Mouse (Mus musculus): ENCODE data around the gene Rtn3. TPM values are rescaled to one million over a fixed set of nuclear protein-coding genes. Genes with fewer than 3 reads are reported as not detected.

Gene Rtn3
- polyA plus RNA-seq, 1 experiment from 2014 or later, result 127 TPM

- peaks cover 4% of the 10 kb centered on the region for H3K4me1 ChIP-seq (replicated peaks)
- no peak for ATAC-seq (replicated peaks; ENCODE audit: insufficient number of reproducible peaks, insufficient read depth, low FRiP score, low read depth)
- H3K4me2 ChIP-seq, result no peak overlapping the region
- no peak overlapping the region for H3K9ac ChIP-seq
- H3K27ac ChIP-seq, result no peak overlapping the region
- H3K27me3 ChIP-seq, result no peaks in the 10 kb centered on the region
- peaks cover 16% of the 10 kb centered on the region; the same call in 1 of the 2 replicates for H3K36me3 ChIP-seq
- H3K4me3 ChIP-seq, result no peak overlapping the region
- H3K9me3 ChIP-seq (replicated peaks), result no peaks in the 10 kb centered on the region
These were observed 44.8 kb downstream of the Rtn3 start for GRCm38 (mm10) chr19:7438295-7438694.

DNA sequence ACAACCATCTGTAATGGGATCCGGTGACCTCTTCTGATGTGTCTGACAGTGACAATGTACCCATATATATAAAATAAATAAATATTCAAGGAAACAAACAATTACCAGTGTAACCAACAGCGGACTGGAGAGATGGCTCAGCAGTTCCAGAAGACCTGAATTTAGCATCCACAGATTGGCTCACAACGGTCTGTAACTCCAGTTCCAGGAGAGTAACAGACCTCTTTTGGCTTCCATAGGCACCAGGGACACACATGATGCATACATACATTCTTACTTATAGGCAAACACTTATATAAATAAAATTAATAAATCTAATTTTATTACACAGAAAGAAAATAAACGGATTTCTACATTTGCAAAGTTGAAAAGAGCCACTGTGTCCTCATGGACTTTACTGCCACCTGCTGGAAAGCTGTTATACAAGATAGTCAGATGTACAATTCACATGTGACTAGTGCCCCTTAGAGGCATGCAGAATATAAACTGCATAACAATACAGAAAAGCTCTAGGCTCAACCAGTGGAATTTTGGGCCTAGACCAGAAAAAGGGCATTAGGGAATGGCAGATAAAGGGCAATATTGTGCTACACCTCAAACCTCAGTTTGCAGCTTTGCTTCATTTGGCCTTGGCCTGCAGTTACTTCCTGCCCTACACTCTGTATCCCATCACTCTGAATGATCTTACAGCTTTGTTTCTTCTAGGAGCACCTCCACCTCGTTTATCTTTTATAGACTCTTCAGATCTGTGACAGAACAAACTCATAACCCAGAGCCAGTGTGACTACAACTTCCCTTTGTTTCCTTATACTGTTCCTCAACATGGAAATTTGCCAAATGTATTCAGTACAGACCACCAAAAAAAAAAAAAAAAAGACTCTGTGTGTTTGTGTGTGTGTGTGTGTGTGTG, 46.8 kb downstream of the Rtn3 start:
- H3K4me2 ChIP-seq, result no peak overlapping the region
- H3K27me3 ChIP-seq, result no peaks in the 10 kb centered on the region
- ATAC-seq (replicated peaks; ENCODE audit: insufficient number of reproducible peaks, insufficient read depth, low FRiP score, low read depth), result 0 out of 2 replicates have a peak, but pooled peaks have one; percentile 43
- WGBS, result 72% methylated on average over 5 of the region's 5 CpGs
- no peak overlapping the region for H3K27ac ChIP-seq
- H3K36me3 ChIP-seq, result peaks cover 35% of the 10 kb centered on the region
- peaks cover 4% of the 10 kb centered on the region for H3K4me1 ChIP-seq (replicated peaks)
- H3K9me3 ChIP-seq (replicated peaks), result no peaks in the 10 kb centered on the region
- H3K9ac ChIP-seq, result no peak overlapping the region
- no peak overlapping the region for H3K4me3 ChIP-seq

GRCm38 (mm10) chr19:7434887-7435286, 48.2 kb downstream of the Rtn3 start:
- peaks cover 47% of the 10 kb centered on the region for H3K36me3 ChIP-seq

GRCm38 (mm10) chr19:7425398-7425775, 57.7 kb downstream of the Rtn3 start:
- Histone ChIP-seq H3K4me2 (no peak overlapping the region), H3K4me1 (replicated peaks) (peaks cover 50% of the 10 kb centered on the region), H3K36me3 (peaks cover 60% of the 10 kb centered on the region), H3K9ac (no peak overlapping the region), H3K27ac (no peak overlapping the region), H3K4me3 (no peak overlapping the region), H3K9me3 (replicated peaks) (no peaks in the 10 kb centered on the region), H3K27me3 (no peaks in the 10 kb centered on the region)
- 46% methylated on average over 3 of the region's 3 CpGs for WGBS
- ATAC-seq (replicated peaks; ENCODE audit: insufficient number of reproducible peaks, insufficient read depth, low FRiP score, low read depth), result no peak

More at GRCm38 (mm10) chr19:7434887-7435286, 48.2 kb downstream of the Rtn3 start:
- Histone ChIP-seq H3K9ac (no peak overlapping the region), H3K27me3 (no peaks in the 10 kb centered on the region), H3K4me2 (no peak overlapping the region), H3K9me3 (replicated peaks) (no peaks in the 10 kb centered on the region), H3K27ac (no peak overlapping the region), H3K4me1 (replicated peaks) (peaks cover 4% of the 10 kb centered on the region; the same call in 1 of the 2 replicates), H3K4me3 (no peak overlapping the region)
- 69% methylated on average over 2 of the region's 2 CpGs for WGBS
- no peak for ATAC-seq (replicated peaks; ENCODE audit: insufficient number of reproducible peaks, insufficient read depth, low FRiP score, low read depth)

DNA sequence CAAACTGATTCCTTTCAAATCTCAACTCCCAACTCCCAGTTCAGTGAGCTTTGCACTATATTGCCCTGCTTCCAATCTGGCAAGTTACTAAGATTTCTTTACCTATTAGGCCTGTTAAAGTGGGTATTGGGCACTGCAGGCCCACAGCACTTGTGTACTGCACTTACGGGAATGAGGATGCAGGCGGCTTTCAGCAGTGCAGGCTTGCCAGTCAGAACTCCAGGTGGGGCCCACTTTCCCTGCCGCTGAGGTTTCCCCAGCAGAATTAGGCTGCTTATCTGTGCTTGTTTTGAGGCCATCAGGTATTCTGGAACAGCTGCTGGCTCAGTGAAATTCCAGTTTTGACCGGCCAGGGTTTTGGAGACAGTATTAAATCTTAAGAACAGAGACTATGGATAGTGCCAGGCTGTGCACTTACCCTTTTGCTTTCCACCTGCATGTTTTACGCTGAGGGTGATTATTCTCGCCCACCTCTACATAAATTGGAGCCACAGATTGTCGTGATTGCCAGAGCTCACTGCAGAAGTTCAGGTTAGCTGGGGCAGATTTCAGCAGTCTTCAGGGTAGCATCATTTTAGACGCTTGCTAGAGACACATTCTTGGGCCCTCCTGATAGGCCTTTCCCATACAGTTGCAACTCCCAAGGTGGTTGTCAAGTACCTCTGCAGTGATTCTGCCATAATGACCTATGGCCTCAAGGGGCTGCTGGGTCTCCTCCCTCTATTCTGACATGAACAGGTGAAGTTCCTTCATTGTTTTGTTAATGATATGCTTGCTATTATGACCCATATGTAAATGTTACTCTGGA, 58.3 kb downstream of the Rtn3 start:
- Histone ChIP-seq H3K4me2 (no peak overlapping the region), H3K4me3 (no peak overlapping the region), H3K9ac (0 out of 2 replicates have a peak overlapping the region, but pooled peaks have one; percentile 5), H3K36me3 (peaks cover 57% of the 10 kb centered on the region), H3K4me1 (replicated peaks) (peaks cover 56% of the 10 kb centered on the region), H3K27me3 (no peaks in the 10 kb centered on the region), H3K27ac (peak overlapping the region; percentile 11; the same call in 1 of the 2 replicates), H3K9me3 (replicated peaks) (no peaks in the 10 kb centered on the region)
- ATAC-seq (replicated peaks; ENCODE audit: insufficient number of reproducible peaks, insufficient read depth, low FRiP score, low read depth), result no peak
- 59% methylated on average over 8 of the region's 8 CpGs for WGBS

DNA sequence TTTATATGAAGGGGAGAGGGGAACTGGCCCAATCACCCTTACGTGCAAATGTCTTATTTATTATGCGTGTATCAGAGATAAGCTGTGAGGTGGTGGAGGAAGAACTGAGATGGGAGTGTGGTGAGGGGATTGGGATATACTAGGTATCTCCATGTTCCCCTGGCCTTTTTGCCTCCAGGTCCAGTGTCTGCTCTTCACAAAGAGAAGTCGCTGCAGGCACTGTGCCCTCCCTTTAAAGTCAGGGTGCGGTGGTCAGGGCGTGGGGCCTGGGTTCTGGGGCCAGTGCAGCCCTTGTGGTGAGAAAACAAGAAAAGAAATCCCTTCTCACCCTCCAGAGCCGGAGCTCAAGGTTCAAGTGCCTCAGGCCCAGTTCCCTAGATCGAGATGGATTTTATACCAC, 59.0 kb downstream of the Rtn3 start:
- Histone ChIP-seq H3K4me2 (peak overlapping the region; percentile 56; the same call in 1 of the 2 replicates), H3K9me3 (replicated peaks) (no peaks in the 10 kb centered on the region), H3K36me3 (peaks cover 51% of the 10 kb centered on the region), H3K27ac (peak overlapping the region; percentile 70), H3K9ac (no peak overlapping the region), H3K27me3 (no peaks in the 10 kb centered on the region), H3K4me3 (peak overlapping the region; percentile 28; the same call in 1 of the 2 replicates), H3K4me1 (replicated peaks) (peaks cover 63% of the 10 kb centered on the region)
- ATAC-seq (replicated peaks; ENCODE audit: insufficient number of reproducible peaks, insufficient read depth, low FRiP score, low read depth), result no peak
- 69% methylated on average over 7 of the region's 7 CpGs for WGBS

- H3K27ac ChIP-seq, result peak overlapping the region; percentile 70
- ATAC-seq (replicated peaks; ENCODE audit: insufficient number of reproducible peaks, insufficient read depth, low FRiP score, low read depth), result no peak
- H3K4me2 ChIP-seq, result peak overlapping the region; percentile 56
- peaks cover 68% of the 10 kb centered on the region for H3K4me1 ChIP-seq (replicated peaks)
- peak overlapping the region; percentile 28 for H3K4me3 ChIP-seq
- 0 out of 2 replicates have a peak overlapping the region, but pooled peaks have one; percentile 10 for H3K9ac ChIP-seq
- no peaks in the 10 kb centered on the region for H3K27me3 ChIP-seq
- 26% methylated on average over 16 of the region's 16 CpGs for WGBS
- H3K9me3 ChIP-seq (replicated peaks), result no peaks in the 10 kb centered on the region
- peaks cover 47% of the 10 kb centered on the region for H3K36me3 ChIP-seq
These were observed 59.4 kb downstream of the Rtn3 start for GRCm38 (mm10) chr19:7423656-7424030.

- 10% methylated on average over 51 of the region's 51 CpGs for WGBS
- peak overlapping the region; percentile 70 for H3K27ac ChIP-seq
- 0 out of 2 replicates have a peak overlapping the region, but pooled peaks have one; percentile 20 for H3K9ac ChIP-seq
- peak overlapping the region; percentile 56 for H3K4me2 ChIP-seq
- H3K27me3 ChIP-seq, result no peaks in the 10 kb centered on the region
- peak overlapping the region; percentile 28 for H3K4me3 ChIP-seq
- H3K9me3 ChIP-seq (replicated peaks), result no peaks in the 10 kb centered on the region
- H3K4me1 ChIP-seq (replicated peaks), result peaks cover 68% of the 10 kb centered on the region
- ATAC-seq (replicated peaks; ENCODE audit: insufficient number of reproducible peaks, insufficient read depth, low FRiP score, low read depth), result peak; percentile 88
- H3K36me3 ChIP-seq, result peaks cover 42% of the 10 kb centered on the region
These were observed 59.9 kb downstream of the Rtn3 start for GRCm38 (mm10) chr19:7423028-7423655.

DNA sequence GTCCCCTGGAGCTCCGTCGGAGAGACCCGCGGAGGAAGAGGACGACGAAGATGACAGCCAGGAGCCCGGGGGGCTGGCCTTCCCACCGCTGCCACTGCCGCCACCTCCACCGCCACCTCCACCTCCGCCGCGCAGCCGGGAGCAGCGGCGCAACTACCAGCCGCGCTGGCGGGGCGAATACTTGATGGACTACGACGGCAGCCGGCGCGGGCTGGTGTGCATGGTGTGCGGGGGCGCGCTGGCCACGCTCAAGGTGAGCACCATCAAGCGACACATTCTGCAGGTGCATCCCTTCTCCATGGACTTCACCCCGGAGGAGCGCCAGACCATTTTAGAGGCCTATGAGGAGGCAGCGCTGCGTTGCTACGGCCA, 60.4 kb downstream of the Rtn3 start:
- Histone ChIP-seq H3K9me3 (replicated peaks) (no peaks in the 10 kb centered on the region), H3K4me3 (peak overlapping the region; percentile 28), H3K4me2 (peak overlapping the region; percentile 56), H3K4me1 (replicated peaks) (peaks cover 68% of the 10 kb centered on the region), H3K9ac (peak overlapping the region; percentile 19; the same call in 1 of the 2 replicates), H3K36me3 (peaks cover 37% of the 10 kb centered on the region), H3K27me3 (no peaks in the 10 kb centered on the region), H3K27ac (peak overlapping the region; percentile 70)
- WGBS, result 28% methylated on average over 35 of the region's 35 CpGs
- no peak for ATAC-seq (replicated peaks; ENCODE audit: insufficient number of reproducible peaks, insufficient read depth, low FRiP score, low read depth)

DNA sequence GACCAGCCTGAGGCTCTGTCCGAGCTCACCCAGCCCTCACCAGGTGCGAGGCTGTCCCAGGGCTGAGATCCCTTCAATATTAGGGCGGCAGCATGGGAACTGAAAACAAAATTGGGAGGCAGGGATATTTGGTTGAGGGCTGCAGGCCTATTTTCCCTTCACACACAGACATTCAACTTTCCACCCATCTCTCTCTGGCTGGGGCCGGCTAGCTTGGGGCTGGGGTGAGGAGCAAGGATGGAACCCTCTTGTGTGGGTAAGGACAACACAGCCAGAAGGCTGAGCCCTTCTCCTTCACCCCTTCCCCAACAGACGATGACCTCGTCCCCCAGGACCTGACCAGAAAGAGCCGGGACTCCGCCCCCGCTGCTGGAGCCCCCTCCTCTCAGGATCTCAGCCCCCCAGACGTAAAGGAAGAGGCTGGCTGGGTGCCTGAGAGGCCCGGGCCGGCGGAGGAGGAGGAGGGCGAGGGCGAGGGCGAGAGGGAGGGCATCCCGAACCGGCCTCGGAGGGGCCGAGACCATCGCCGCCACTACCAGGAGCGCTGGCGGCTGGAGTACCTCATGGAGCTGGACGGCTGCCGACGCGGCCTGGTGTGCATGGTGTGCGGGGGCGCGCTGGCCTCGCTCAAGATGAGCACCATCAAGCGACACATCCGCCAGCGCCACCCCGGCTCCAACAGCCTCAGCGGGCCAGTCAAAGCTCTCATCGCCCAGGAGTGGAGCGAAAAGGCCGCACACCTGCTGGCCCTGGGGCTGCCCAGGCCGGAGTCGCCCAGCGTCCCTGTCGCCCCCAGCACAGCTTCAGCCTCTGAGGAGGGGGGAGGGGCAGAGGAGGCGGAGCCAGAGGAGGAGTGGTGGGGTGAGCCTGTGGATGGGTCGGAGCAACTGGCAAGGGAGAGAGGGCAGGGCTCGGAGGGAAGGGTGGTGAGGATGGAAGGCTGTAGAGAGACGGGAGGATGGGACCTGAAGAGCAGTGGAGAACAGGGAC, 61.2 kb downstream of the Rtn3 start:
- ATAC-seq (replicated peaks; ENCODE audit: insufficient number of reproducible peaks, insufficient read depth, low FRiP score, low read depth), result peak; percentile 11
- Histone ChIP-seq H3K9me3 (replicated peaks) (no peaks in the 10 kb centered on the region), H3K27me3 (no peaks in the 10 kb centered on the region), H3K9ac (peak overlapping the region; percentile 19), H3K4me2 (peak overlapping the region; percentile 56), H3K36me3 (peaks cover 30% of the 10 kb centered on the region), H3K4me1 (replicated peaks) (peaks cover 68% of the 10 kb centered on the region), H3K27ac (peak overlapping the region; percentile 70), H3K4me3 (peak overlapping the region; percentile 28)
- 19% methylated on average over 48 of the region's 48 CpGs for WGBS
